Mouse (Mus musculus): ENCODE results near the gene Dpm1.
A peak's percentile ranks its signal among the peaks of the same experiment; 100 is the strongest.

Gene Dpm1

DNA sequence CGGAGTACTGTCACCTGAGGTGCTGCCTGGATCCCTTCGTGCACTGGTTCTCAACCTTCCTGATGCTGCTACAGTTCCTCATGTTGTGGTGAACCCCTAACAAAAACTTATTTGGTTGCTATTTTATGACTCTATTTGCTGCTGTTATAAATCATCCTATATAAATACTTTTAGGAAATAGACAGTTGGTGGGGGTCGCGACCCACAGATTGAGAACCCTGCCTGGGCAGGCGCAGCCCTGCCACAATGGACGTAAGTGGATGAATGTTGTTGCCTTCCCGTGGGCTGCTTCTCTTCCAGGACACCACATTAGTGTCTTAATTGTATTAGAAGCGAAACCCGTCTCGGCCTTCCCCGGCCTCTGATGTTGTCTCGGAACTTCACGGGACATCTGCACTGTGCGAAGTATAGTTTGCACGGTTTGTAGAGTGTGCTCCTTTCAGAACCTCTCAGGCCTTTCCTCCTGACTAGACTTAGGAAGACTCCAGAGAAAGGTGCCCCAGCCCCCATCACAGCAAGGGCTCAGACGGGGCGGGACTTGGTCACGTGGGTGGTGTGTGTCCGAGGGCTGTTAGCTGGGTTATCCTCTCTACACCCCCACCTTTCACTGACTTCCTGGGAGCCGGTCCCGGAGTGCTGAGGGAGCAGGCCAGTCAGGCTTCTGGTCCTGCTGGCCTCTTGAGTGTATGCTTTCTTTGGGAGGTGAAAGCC is 63.5 kb downstream of the Dpm1 start:
- no peak for ATAC-seq (ENCODE audit: low TSS enrichment)

GRCm38 (mm10) chr2:168161978-168162377 is 68.4 kb downstream of the Dpm1 start:
- ATAC-seq (ENCODE audit: low TSS enrichment), result no peak

- peak; percentile 50; the same call in 1 of the 2 replicates for ATAC-seq (ENCODE audit: low TSS enrichment)
Observed at GRCm38 (mm10) chr2:168161514-168161971, 68.8 kb downstream of the Dpm1 start.

DNA sequence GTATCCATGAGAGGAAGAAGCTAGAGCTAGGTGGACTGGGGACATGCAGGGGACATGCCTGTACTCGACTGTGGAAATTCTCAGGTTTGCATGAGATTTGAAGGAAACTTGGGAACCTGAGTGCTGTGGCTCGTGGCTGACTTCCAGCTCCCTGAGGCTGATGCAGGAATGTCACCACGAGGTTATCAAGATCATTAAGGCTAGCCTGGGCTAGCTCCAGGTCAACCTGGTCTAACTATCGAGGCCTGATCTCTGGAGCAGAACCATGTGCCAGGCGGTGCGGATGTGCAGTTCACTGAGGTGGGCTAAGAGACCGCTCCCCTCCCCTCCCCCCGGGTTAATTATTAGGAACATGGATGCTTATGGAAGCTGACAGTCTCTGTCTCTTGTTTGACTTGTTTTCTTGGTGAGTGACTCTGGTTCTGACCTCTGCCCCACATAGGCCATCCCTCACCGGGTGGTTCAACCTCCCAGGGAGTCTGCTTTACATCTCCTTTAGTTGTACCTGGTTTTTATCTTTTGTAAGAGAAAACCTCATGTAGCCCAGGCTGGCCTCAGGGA is 69.9 kb downstream of the Dpm1 start:
- ATAC-seq (ENCODE audit: low TSS enrichment), result no peak

All from frontal cortex, adult (tissue).